Mouse (Mus musculus) forebrain, embryonic 14.5 days (tissue): ENCODE results near the gene Asphd2. TPM values are rescaled to one million over a fixed set of nuclear protein-coding genes. Genes with fewer than 3 reads are reported as not detected.

Experiments used
- ATAC-seq: fragments of 200-750 bp; cut with Nextera tagmentation; 2 replicates; pipeline ENCODE4 v1.8.0; 2017; ENCODE audit warnings: mild to moderate bottlenecking, moderate library complexity
- DNase-seq: peaks from one replicate; pipeline ENCODE4 v3.0.0-alpha.2; 2015; ENCODE audit warnings: low spot score
- H3K27ac ChIP-seq: fragments of 300-500 bp; sonication (generic); 2 replicates; pipeline ENCODE4 v1.5.1; 2014; ENCODE audit warnings: low read depth, mild to moderate bottlenecking, control low read depth, low read length, moderate library complexity
- H3K27me3 ChIP-seq: fragments of 300-500 bp; sonication (generic); replicated peaks from 2 replicates; pipeline ENCODE4 v1.6.1; 2014; ENCODE audit warnings: low read length, control low read depth, mixed read lengths; ENCODE audit not compliant: control insufficient read depth, insufficient read depth
- H3K36me3 ChIP-seq: fragments of 300-500 bp; sonication (generic); 2 replicates; pipeline ENCODE4 v1.6.1; 2014; ENCODE audit warnings: low read length, control low read depth; ENCODE audit not compliant: control insufficient read depth, insufficient read depth
- H3K4me1 ChIP-seq: fragments of 300-500 bp; sonication (generic); 2 replicates; pipeline ENCODE4 v1.6.1; 2014; ENCODE audit warnings: antibody characterized with exemption, low read length, control low read depth; ENCODE audit not compliant: control insufficient read depth, insufficient read depth
- H3K4me2 ChIP-seq: fragments of 300-500 bp; sonication (generic); 2 replicates; pipeline ENCODE4 v1.6.1; 2014; ENCODE audit warnings: mild to moderate bottlenecking, control low read depth, low read length
- H3K4me3 ChIP-seq: fragments of 300-500 bp; sonication (generic); 2 replicates; pipeline ENCODE4 v1.5.1; 2014; ENCODE audit warnings: low read depth, low read length, control low read depth
- H3K9ac ChIP-seq: fragments of 300-500 bp; sonication (generic); 2 replicates; pipeline ENCODE4 v1.6.1; 2014; ENCODE audit warnings: mild to moderate bottlenecking, low read length, control low read depth, moderate library complexity
- H3K9me3 ChIP-seq: fragments of 300-500 bp; sonication (generic); replicated peaks from 2 replicates; pipeline ENCODE4 v1.6.1; 2016; ENCODE audit warnings: low read length, control low read depth, mixed read lengths; ENCODE audit not compliant: control insufficient read depth
- WGBS: fragments of 180-500 bp; shearing (Covaris S2); extraction: QIAGEN DNeasy Blood & Tissue Kit; methylation state at CpG from one replicate; pipeline ENCODE4 v1.1.7; 2014; 5-methylcytosine and 5-hydroxymethylcytosine counted together
- polyA plus RNA-seq: library from polyadenylated mRNA; unstranded; fragments of >200 nt; fragmentation: Nextera tagmentation; extraction: Ambion mirVana; gene quantifications from 2 replicates; pipeline ENCODE4 v1.2.1, GENCODE M21; 2014

Asphd2 gene
- polyA plus RNA-seq: 31.6 and 37.9 TPM in 2 replicates

DNA sequence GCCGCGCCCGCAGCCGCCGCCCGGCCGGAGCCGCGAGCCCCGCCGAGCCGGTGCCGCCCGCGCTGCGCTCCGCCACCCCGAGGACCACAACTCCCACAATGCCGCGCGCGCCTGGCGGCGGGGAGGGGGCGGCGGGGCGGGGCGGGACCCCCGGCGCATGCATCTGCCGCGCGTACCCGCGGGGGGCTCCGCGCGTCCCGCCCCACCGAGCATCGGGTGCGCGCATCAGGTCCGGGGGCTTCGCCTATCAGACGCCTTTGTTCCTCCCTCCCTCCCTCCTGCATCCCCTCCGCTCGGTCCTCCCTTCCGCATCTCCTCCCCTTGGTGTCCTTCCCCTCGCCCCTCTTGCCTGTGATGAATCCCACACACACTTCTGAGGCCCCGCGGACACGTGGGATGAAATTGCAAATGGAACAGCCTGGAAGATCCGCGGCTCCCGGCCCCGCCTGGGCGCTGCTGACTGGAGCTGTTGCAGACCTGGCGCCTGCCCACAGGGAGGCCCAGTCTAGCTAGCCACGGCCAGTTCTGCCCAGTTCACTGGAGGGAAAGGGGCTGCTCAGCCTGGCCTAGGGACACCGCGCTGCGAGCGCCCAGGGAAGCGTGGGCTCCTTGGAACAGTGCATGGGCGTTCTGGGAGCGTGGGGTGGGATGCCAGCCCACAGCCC, at the start of gene Asphd2:
Asphd2 (minus strand) TSS at position 88 of the 665 bp plus-strand sequence.
- Histone ChIP-seq H3K27me3 (no peaks in the 10 kb centered on the region), H3K9me3 (no peaks in the 10 kb centered on the region), H3K36me3 (peaks cover 16% of the 10 kb centered on the region), H3K27ac (peak within 1 kb of the TSS; percentile 88), H3K4me2 (peak within 1 kb of the TSS; percentile 95), H3K4me1 (peaks cover 15% of the 10 kb centered on the region), H3K9ac (peak within 1 kb of the TSS; percentile 69), H3K4me3 (peak within 1 kb of the TSS; percentile 62)
- WGBS: 1% methylated on average over 33 of the region's 67 CpGs
- peak; percentile 86 for ATAC-seq
- DNase-seq: peak; percentile 93

DNA sequence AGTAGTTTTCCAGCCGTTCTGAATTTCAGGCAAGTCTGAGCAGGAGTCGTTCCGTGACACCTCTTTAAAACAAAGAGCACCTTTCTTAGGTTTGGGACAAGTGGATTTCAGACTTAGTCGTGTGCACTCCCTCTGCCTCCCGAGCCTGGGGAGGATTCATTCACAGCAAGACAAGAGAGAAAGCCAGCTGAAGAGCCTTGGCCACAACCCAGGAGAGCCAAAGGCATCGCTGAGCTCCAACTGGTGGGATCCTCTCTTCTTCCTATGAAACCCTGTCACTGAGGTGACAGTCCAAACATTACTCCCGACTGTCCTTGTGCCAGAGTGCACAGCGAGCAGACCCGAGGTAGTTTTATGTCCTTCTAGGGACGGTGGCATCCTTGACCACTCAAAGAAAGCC, 43.9 kb upstream of the Asphd2 start:
- WGBS: 47% methylated on average over 10 of the region's 10 CpGs
- Histone ChIP-seq H3K27me3 (no peaks in the 10 kb centered on the region), H3K9ac (no peak overlapping the region), H3K9me3 (no peaks in the 10 kb centered on the region), H3K4me2 (no peak overlapping the region), H3K4me3 (no peak overlapping the region), H3K4me1 (no peaks in the 10 kb centered on the region), H3K36me3 (no peaks in the 10 kb centered on the region), H3K27ac (no peak overlapping the region)
- ATAC-seq (no peak), DNase-seq (no peak)

- Histone ChIP-seq H3K4me1 (no peaks in the 10 kb centered on the region; the same call in 1 of the 2 replicates), H3K36me3 (0 out of 2 replicates have a peak, but pooled peaks cover 4% of the 10 kb centered on the region), H3K4me3 (no peak overlapping the region), H3K27me3 (no peaks in the 10 kb centered on the region), H3K9me3 (no peaks in the 10 kb centered on the region), H3K27ac (no peak overlapping the region), H3K9ac (no peak overlapping the region), H3K4me2 (no peak overlapping the region)
- 2% methylated on average over 8 of the region's 8 CpGs for WGBS
- DNase-seq (peak; percentile 82), ATAC-seq (peak; percentile 62)
Measured at GRCm38 (mm10) chr5:112433004-112433403, 38.3 kb upstream of the Asphd2 start.

GRCm38 (mm10) chr5:112432033-112432432, 37.4 kb upstream of the Asphd2 start:
- 0 out of 2 replicates have a peak, but pooled peaks cover 4% of the 10 kb centered on the region for H3K36me3 ChIP-seq
- no peaks in the 10 kb centered on the region for H3K27me3 ChIP-seq
- DNase-seq (no peak), ATAC-seq (no peak)
- H3K4me3 ChIP-seq: no peak overlapping the region
- no peak overlapping the region for H3K4me2 ChIP-seq
- no peaks in the 10 kb centered on the region for H3K9me3 ChIP-seq
- no peak overlapping the region for H3K27ac ChIP-seq
- H3K9ac ChIP-seq: no peak overlapping the region
- WGBS: 61% methylated on average over 5 of the region's 5 CpGs
- no peaks in the 10 kb centered on the region; the same call in 1 of the 2 replicates for H3K4me1 ChIP-seq

GRCm38 (mm10) chr5:112431120-112431775, 36.6 kb upstream of the Asphd2 start:
- Histone ChIP-seq H3K9me3 (no peaks in the 10 kb centered on the region), H3K4me1 (no peaks in the 10 kb centered on the region; the same call in 1 of the 2 replicates), H3K27me3 (no peaks in the 10 kb centered on the region), H3K27ac (no peak overlapping the region), H3K36me3 (0 out of 2 replicates have a peak, but pooled peaks cover 4% of the 10 kb centered on the region), H3K9ac (no peak overlapping the region), H3K4me2 (no peak overlapping the region), H3K4me3 (no peak overlapping the region)
- DNase-seq: no peak
- ATAC-seq: no peak
- WGBS: 26% methylated on average over 14 of the region's 14 CpGs

- Histone ChIP-seq H3K4me3 (no peak overlapping the region), H3K9ac (peak overlapping the region; percentile 21; the same call in 1 of the 2 replicates), H3K27me3 (no peaks in the 10 kb centered on the region), H3K27ac (no peak overlapping the region), H3K9me3 (no peaks in the 10 kb centered on the region), H3K4me1 (no peaks in the 10 kb centered on the region; the same call in 1 of the 2 replicates), H3K36me3 (0 out of 2 replicates have a peak, but pooled peaks cover 5% of the 10 kb centered on the region), H3K4me2 (peak overlapping the region; percentile 6; the same call in 1 of the 2 replicates)
- DNase-seq (peak; percentile 78), ATAC-seq (0 out of 2 replicates have a peak, but pooled peaks have one; percentile 13)
- 11% methylated on average over 19 of the region's 19 CpGs for WGBS
Measured at GRCm38 (mm10) chr5:112428944-112429343, 34.3 kb upstream of the Asphd2 start.

DNA sequence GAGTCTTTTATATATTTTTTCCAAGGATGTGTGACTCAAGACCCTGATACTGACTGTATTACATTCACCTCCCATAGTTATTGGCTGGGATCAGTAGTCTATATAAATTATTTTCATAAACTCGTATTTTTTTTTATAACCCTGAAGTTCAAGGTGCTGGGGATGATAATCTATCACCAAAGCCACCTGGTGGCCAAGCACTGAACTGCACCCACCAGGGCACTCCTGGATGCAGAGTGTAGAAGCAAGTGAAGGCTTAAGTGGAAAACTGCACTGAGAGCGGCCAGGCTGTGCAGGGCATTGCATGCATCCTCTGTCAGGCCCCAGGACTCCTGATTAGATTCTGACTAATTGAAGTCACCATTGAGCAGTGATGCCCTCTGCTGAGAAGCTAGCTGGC, 32.6 kb upstream of the Asphd2 start:
- ATAC-seq: peak; percentile 50; the same call in 1 of the 2 replicates
- H3K9ac ChIP-seq: no peak overlapping the region
- H3K4me3 ChIP-seq: no peak overlapping the region
- H3K4me2 ChIP-seq: no peak overlapping the region
- H3K27me3 ChIP-seq: no peaks in the 10 kb centered on the region
- DNase-seq: peak; percentile 76
- 38% methylated on average over 2 of the region's 2 CpGs for WGBS
- H3K9me3 ChIP-seq: no peaks in the 10 kb centered on the region
- peaks cover 12% of the 10 kb centered on the region; the same call in 1 of the 2 replicates for H3K36me3 ChIP-seq
- no peak overlapping the region for H3K27ac ChIP-seq
- no peaks in the 10 kb centered on the region for H3K4me1 ChIP-seq

DNA sequence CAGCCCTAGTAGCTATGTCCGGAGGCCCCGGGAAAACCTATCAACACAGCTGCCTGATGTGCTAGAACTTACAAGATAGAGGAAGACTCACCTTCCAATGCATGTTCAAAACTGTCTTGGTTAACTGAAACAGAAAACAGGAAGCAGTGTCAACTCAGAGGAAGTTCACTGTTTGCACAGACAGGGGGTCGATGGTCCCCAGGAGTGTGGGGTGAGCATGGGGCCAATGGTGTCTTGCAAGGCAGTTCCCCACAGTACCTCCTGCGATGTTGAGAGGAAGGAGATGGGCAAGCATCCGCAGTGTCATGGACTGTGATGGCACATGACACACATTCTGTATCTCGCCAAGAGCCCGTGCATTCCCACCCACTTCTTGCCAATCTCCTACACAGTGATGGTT, 32.0 kb upstream of the Asphd2 start:
- Histone ChIP-seq H3K9me3 (no peaks in the 10 kb centered on the region), H3K4me2 (no peak overlapping the region), H3K4me1 (no peaks in the 10 kb centered on the region), H3K27me3 (no peaks in the 10 kb centered on the region), H3K9ac (no peak overlapping the region), H3K27ac (no peak overlapping the region), H3K4me3 (no peak overlapping the region), H3K36me3 (peaks cover 14% of the 10 kb centered on the region)
- ATAC-seq (no peak), DNase-seq (no peak)
- WGBS: 88% methylated on average over 7 of the region's 7 CpGs

DNA sequence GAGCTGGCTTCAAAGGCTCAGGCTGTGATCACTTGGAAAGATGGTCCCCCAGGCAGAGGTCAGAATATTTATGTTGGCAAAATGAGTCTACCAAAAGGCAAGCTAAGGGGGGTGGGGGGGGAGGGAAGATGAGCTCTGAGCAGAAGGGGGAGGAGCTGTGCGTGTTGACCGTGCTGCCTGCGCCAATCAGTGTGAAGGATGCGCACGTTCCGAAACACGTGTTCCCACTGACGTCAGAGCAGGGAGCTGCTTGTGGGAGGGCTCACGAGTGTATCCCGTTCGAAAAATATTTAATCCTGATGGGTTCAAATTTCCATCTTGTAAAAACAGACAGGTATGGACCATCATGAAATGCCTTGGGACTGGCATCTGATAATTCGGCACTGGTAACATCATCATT, 24.9 kb upstream of the Asphd2 start:
- H3K9me3 ChIP-seq: no peaks in the 10 kb centered on the region
- no peak overlapping the region for H3K4me3 ChIP-seq
- no peak overlapping the region for H3K27ac ChIP-seq
- whole genome bisulfite sequencing: 32% methylated on average over 12 of the region's 12 CpGs
- no peaks in the 10 kb centered on the region for H3K27me3 ChIP-seq
- no peaks in the 10 kb centered on the region for H3K4me1 ChIP-seq
- DNase-seq: peak; percentile 45
- 0 out of 2 replicates have a peak, but pooled peaks have one; percentile 62 for ATAC-seq
- H3K4me2 ChIP-seq: no peak overlapping the region
- H3K9ac ChIP-seq: no peak overlapping the region
- peaks cover 23% of the 10 kb centered on the region for H3K36me3 ChIP-seq
